In genomic region chr5:25085170-25085569, GRCm38 (mm10) we compare ENCODE assay signal across 19 mouse cellular contexts. TPM values are rescaled to one million over a fixed set of nuclear protein-coding genes. Genes with fewer than 3 reads are reported as not detected.
DNase-seq lines count a peak whose midpoint lies in the region.
"Had no signal": no experiment of that assay in that cellular context is flagged by ENCODE, and none has a peak within 500 bp of the region (broad histone marks: within the 10 kb centered on the region; RNA-seq: fewer than 3 reads in every experiment).

No protein-coding gene starts in this region.

- DNase-seq in heart, embryonic 10.5 days (ENCODE audit: low spot score) = no peak
- DNase-seq in heart, adult 8-10 months (ENCODE audit: low spot score) = no peak
- peak; percentile 54 to 65 for DNase-seq in frontal cortex, postnatal 14 days (ENCODE audit: low spot score in 2 of 2)
- peak; percentile 81 to 84 for DNase-seq in layer of hippocampus, postnatal 36 days
- peak; percentile 87 to 91 for DNase-seq in right cerebral cortex, adult 2 months (ENCODE audit: low spot score in 2 of 2)
- DNase-seq in cerebellum, postnatal 14 days = no peak
- DNase-seq in urinary bladder, postnatal 36 days (ENCODE audit: low spot score in 2 of 2) = no peak
- DNase-seq in cerebellum, adult 18-20 months = no peak
- DNase-seq: B cell, adult 2 months; gastrocnemius, adult 2 months; kidney, adult 11 months; liver, embryonic 13.5 days; lung, postnatal 14 days; midbrain, embryonic 14.5 days had no signal

- peaks cover 49% of the 10 kb centered on the region for H3K4me1 ChIP-seq in heart, embryonic 10.5 days
- H3K4me1 ChIP-seq: liver, embryonic 13.5 days; neural tube, embryonic 12.5 days had no signal

- no peaks in the 10 kb centered on the region for H3K27me3 ChIP-seq in heart, embryonic 10.5 days (ENCODE audit: insufficient read depth, poor library complexity, severe bottlenecking)
- H3K27me3 ChIP-seq: embryonic facial prominence, embryonic 13.5 days; liver, embryonic 13.5 days; neural tube, embryonic 12.5 days had no signal

- WGBS in heart, embryonic 10.5 days = 83% methylated on average over 10 of the region's 10 CpGs

- no peaks in the 10 kb centered on the region for H3K36me3 ChIP-seq in heart, embryonic 10.5 days
- H3K36me3 ChIP-seq: embryonic facial prominence, embryonic 13.5 days; G1E; hindbrain, embryonic 10.5 days; liver, embryonic 13.5 days; neural tube, embryonic 12.5 days had no signal

- H3K9me3 ChIP-seq in heart, embryonic 10.5 days = no peaks in the 10 kb centered on the region
- H3K9me3 ChIP-seq: embryonic facial prominence, embryonic 13.5 days; G1E; hindbrain, embryonic 10.5 days; liver, embryonic 13.5 days; neural tube, embryonic 12.5 days had no signal

- H3K4me3 ChIP-seq in heart, embryonic 10.5 days = no peak overlapping the region
- H3K4me3 ChIP-seq: embryonic facial prominence, embryonic 13.5 days; gastrocnemius, adult 2 months; hindbrain, embryonic 10.5 days; liver, embryonic 13.5 days; neural tube, embryonic 12.5 days had no signal

- peak overlapping the region; percentile 62 for H3K27ac ChIP-seq in heart, embryonic 10.5 days
- H3K27ac ChIP-seq: embryonic facial prominence, embryonic 13.5 days; gastrocnemius, adult 2 months; hindbrain, embryonic 10.5 days; liver, embryonic 13.5 days; neural tube, embryonic 12.5 days; stomach, postnatal 0 days had no signal

RNA-seq across cellular contexts. Expression of gene Prkag2, which starts 15.3 kb away (rescaled TPM):
- polyA plus RNA-seq in heart, embryonic 10.5 days (2016; fragmentation: Nextera tagmentation; extraction: Ambion mirVana) = 65.1 and 100 TPM in 2 replicates
- 10 to 100 TPM; 26.9 to 39.0 (median 30.5) TPM for total RNA-seq in heart, adult 8-10 months (2022)
- 100 to 1,000 TPM; 180 to 182 TPM for total RNA-seq in layer of hippocampus, postnatal 36 days (2021)
- total RNA-seq: G1E had no signal
- polyA plus RNA-seq: G1E had no signal

Comparison
In these comparisons a context has a peak if more than half of its experiments do, and no peak if none do; other contexts are left out.
1. DNase-seq: peak in frontal cortex, postnatal 14 days (2 of 2), layer of hippocampus, postnatal 36 days (2 of 2) and right cerebral cortex, adult 2 months (2 of 2); none in heart, embryonic 10.5 days (single experiment), heart, adult 8-10 months (single experiment), cerebellum, postnatal 14 days (0 of 2), urinary bladder, postnatal 36 days (0 of 2) and cerebellum, adult 18-20 months (0 of 2).
2. RNA of gene Prkag2, which starts 15.3 kb away (total RNA-seq): 180 to 182 TPM in layer of hippocampus, postnatal 36 days; 26.9 to 39.0 TPM in heart, adult 8-10 months; every median in the first group is over 4 times any median in the second.